Mouse (Mus musculus): ENCODE measurements around the gene Galnt18. TPM values are rescaled to one million over a fixed set of nuclear protein-coding genes. Genes with fewer than 3 reads are reported as not detected.

The Galnt18 gene
- polyA plus RNA-seq, 1 experiment from 2014 or later = 18.2 TPM

GRCm38 (mm10) chr7:111776160-111776559 is 3.6 kb downstream of the Galnt18 start:
- Histone ChIP-seq H3K4me3 (ENCODE audit: low read depth, low read length) (no peak overlapping the region), H3K4me2 (peak overlapping the region; percentile 98; the same call in 1 of the 2 replicates), H3K27me3 (ENCODE audit: insufficient read depth, low read length) (peaks cover 4% of the 10 kb centered on the region; the same call in 1 of the 2 replicates), H3K4me1 (ENCODE audit: insufficient read depth) (peaks cover 10% of the 10 kb centered on the region; the same call in 1 of the 2 replicates), H3K36me3 (ENCODE audit: insufficient read depth) (no peaks in the 10 kb centered on the region), H3K9me3 (ENCODE audit: low read depth, low read length) (no peaks in the 10 kb centered on the region), H3K9ac (no peak overlapping the region), H3K27ac (ENCODE audit: low read depth) (no peak overlapping the region)
- WGBS = 49% methylated on average over 7 of the region's 7 CpGs
- ATAC-seq (ENCODE audit: insufficient read depth) = no peak
- DNase-seq = no peak
- no peak for TF ChIP-seq CTCF (IDR thresholded peaks at IDR 0.05; ENCODE audit: low read depth)

- WGBS = 60% methylated on average over 2 of the region's 2 CpGs
- Histone ChIP-seq H3K4me2 (no peak overlapping the region), H3K9me3 (ENCODE audit: low read depth, low read length) (no peaks in the 10 kb centered on the region), H3K4me1 (ENCODE audit: insufficient read depth) (peaks cover 7% of the 10 kb centered on the region; the same call in 1 of the 2 replicates), H3K9ac (no peak overlapping the region), H3K4me3 (ENCODE audit: low read depth, low read length) (no peak overlapping the region), H3K36me3 (ENCODE audit: insufficient read depth) (no peaks in the 10 kb centered on the region), H3K27me3 (ENCODE audit: insufficient read depth, low read length) (no peaks in the 10 kb centered on the region), H3K27ac (ENCODE audit: low read depth) (no peak overlapping the region)
- DNase-seq = peak; percentile 21
- no peak for TF ChIP-seq CTCF (IDR thresholded peaks at IDR 0.05; ENCODE audit: low read depth)
- ATAC-seq (ENCODE audit: insufficient read depth) = no peak
Measured at GRCm38 (mm10) chr7:111772398-111772797, 7.4 kb downstream of the Galnt18 start.

DNA sequence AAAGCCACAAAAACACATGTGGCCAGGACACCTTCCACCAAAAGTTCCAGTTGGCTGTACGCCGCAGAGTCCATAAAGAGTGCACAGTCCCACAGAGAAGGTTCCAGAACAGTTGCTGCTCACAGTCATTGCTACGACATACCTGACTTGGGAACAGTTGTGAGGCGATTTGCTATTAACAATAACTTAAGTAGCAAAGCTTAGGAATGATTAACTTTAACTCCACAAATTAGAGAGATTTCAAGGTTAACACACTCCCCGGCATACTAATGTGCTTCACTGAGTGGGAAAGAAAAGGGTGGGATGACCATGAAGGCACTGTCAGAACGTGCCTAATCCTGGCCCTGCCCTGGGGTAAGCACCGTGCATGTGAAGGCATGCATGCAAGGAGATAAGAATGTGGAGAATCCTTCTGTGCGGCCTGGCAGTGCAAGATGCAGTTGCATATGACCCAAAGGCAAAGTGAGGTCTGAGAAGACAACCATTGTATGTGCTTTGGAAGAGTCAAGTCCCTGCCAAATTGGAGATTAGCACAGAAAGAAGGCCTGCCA is 8.5 kb downstream of the Galnt18 start:
- H3K4me3 ChIP-seq (ENCODE audit: low read depth, low read length) = no peak overlapping the region
- TF ChIP-seq CTCF (IDR thresholded peaks at IDR 0.05; ENCODE audit: low read depth) = no peak
- no peak overlapping the region for H3K27ac ChIP-seq (ENCODE audit: low read depth)
- 73% methylated on average over 8 of the region's 8 CpGs for WGBS
- no peak for DNase-seq
- no peak for ATAC-seq (ENCODE audit: insufficient read depth)
- no peaks in the 10 kb centered on the region for H3K27me3 ChIP-seq (ENCODE audit: insufficient read depth, low read length)
- no peak overlapping the region for H3K9ac ChIP-seq
- H3K4me1 ChIP-seq (ENCODE audit: insufficient read depth) = peaks cover 9% of the 10 kb centered on the region; the same call in 1 of the 2 replicates
- no peaks in the 10 kb centered on the region for H3K36me3 ChIP-seq (ENCODE audit: insufficient read depth)
- no peak overlapping the region for H3K4me2 ChIP-seq
- no peaks in the 10 kb centered on the region for H3K9me3 ChIP-seq (ENCODE audit: low read depth, low read length)

DNA sequence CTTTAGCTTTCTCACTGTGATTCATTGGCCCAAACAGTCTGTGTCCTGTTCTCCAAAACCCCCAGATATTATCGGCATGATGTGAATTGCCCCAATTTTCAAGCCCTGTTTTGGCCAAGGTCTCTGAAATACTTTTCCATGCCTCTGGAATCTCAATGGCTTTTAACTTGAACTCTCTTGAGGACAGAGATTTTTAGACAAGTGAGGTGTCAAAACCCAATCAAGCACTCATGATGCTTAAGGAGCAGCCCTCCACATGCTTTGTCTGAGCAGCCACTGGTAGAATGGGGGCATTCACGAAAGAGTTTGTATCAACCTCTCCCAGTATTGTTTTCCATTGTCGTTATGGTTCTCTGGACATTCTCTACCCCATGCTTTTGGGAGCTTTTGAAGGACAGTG is 9.2 kb downstream of the Galnt18 start:
- no peak overlapping the region for H3K27ac ChIP-seq (ENCODE audit: low read depth)
- no peak overlapping the region for H3K9ac ChIP-seq
- DNase-seq (no peak), ATAC-seq (ENCODE audit: insufficient read depth) (no peak)
- WGBS = 77% methylated on average over 3 of the region's 3 CpGs
- peaks cover 12% of the 10 kb centered on the region; the same call in 1 of the 2 replicates for H3K4me1 ChIP-seq (ENCODE audit: insufficient read depth)
- TF ChIP-seq CTCF (IDR thresholded peaks at IDR 0.05; ENCODE audit: low read depth) = no peak
- no peaks in the 10 kb centered on the region for H3K36me3 ChIP-seq (ENCODE audit: insufficient read depth)
- no peak overlapping the region for H3K4me3 ChIP-seq (ENCODE audit: low read depth, low read length)
- H3K27me3 ChIP-seq (ENCODE audit: insufficient read depth, low read length) = no peaks in the 10 kb centered on the region
- H3K4me2 ChIP-seq = no peak overlapping the region
- no peaks in the 10 kb centered on the region for H3K9me3 ChIP-seq (ENCODE audit: low read depth, low read length)

DNA sequence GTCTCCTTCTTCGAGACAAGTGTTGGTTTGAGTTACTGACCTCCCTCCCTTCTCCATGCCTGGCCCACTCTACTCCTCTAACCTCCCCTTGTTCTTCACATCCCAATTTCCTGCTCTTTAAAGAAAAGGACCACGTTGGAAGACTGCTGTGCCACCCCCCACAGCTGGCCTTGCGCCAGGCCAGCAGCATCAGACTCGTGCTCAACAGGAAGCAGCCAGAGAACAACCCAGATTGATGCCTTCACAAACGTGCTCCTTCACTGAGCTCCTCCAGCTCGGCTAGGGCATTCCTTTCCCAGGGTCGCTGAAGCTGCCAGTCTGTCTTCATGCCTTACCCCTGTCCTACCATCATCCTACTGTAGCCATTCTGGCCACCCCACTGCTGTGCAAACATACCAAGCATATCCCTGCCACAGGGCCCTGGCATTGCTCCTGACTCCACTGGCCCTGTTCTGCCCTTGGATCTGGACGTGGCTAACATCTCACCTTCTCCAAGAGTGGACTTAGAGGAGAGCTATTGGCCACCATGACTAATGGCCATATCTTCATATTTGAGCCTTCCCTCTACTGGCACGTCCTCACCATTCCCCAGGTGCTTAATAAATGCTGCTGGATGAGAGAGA is 13.5 kb downstream of the Galnt18 start:
- 44% methylated on average over 9 of the region's 9 CpGs for WGBS
- DNase-seq = peak; percentile 75
- no peaks in the 10 kb centered on the region for H3K36me3 ChIP-seq (ENCODE audit: insufficient read depth)

DNA sequence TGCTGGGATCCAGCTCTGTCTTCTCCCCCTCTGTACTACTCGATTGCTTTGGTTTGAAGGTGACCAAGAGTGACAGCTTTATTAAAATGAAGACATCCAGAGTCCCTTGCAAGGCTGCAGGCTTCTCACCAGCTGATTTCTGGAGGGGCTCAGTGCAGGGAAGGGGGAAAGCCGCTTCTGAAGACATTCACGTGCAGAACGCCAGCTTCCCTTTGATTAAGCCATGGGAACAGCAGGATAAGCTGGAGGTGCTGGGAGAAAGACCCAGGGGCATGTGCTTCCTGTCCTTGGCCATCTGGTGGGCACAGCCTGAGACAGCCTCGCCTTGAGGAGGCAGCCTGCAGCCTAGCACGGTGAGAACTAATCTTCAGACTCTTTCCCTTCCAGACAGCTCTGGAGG is 17.0 kb downstream of the Galnt18 start:
- H3K9me3 ChIP-seq (ENCODE audit: low read depth, low read length) = no peaks in the 10 kb centered on the region
- no peak overlapping the region for H3K4me2 ChIP-seq
- ATAC-seq (ENCODE audit: insufficient read depth) (no peak), DNase-seq (no peak)
- no peaks in the 10 kb centered on the region for H3K27me3 ChIP-seq (ENCODE audit: insufficient read depth, low read length)
- no peak overlapping the region for H3K27ac ChIP-seq (ENCODE audit: low read depth)
- H3K9ac ChIP-seq = no peak overlapping the region
- no peaks in the 10 kb centered on the region for H3K36me3 ChIP-seq (ENCODE audit: insufficient read depth)
- 39% methylated on average over 6 of the region's 6 CpGs for whole genome bisulfite sequencing
- TF ChIP-seq CTCF (IDR thresholded peaks at IDR 0.05; ENCODE audit: low read depth) = no peak
- H3K4me1 ChIP-seq (ENCODE audit: insufficient read depth) = peaks cover 5% of the 10 kb centered on the region; the same call in 1 of the 2 replicates
- H3K4me3 ChIP-seq (ENCODE audit: low read depth, low read length) = no peak overlapping the region

More for the DNA sequence above, 13.5 kb downstream of the Galnt18 start:
- TF ChIP-seq CTCF (IDR thresholded peaks at IDR 0.05; ENCODE audit: low read depth) = no peak
- Histone ChIP-seq H3K9ac (no peak overlapping the region), H3K9me3 (ENCODE audit: low read depth, low read length) (no peaks in the 10 kb centered on the region), H3K4me2 (no peak overlapping the region), H3K4me1 (ENCODE audit: insufficient read depth) (peaks cover 5% of the 10 kb centered on the region; the same call in 1 of the 2 replicates), H3K27ac (ENCODE audit: low read depth) (no peak overlapping the region), H3K27me3 (ENCODE audit: insufficient read depth, low read length) (no peaks in the 10 kb centered on the region), H3K4me3 (ENCODE audit: low read depth, low read length) (no peak overlapping the region)
- no peak for ATAC-seq (ENCODE audit: insufficient read depth)

DNA sequence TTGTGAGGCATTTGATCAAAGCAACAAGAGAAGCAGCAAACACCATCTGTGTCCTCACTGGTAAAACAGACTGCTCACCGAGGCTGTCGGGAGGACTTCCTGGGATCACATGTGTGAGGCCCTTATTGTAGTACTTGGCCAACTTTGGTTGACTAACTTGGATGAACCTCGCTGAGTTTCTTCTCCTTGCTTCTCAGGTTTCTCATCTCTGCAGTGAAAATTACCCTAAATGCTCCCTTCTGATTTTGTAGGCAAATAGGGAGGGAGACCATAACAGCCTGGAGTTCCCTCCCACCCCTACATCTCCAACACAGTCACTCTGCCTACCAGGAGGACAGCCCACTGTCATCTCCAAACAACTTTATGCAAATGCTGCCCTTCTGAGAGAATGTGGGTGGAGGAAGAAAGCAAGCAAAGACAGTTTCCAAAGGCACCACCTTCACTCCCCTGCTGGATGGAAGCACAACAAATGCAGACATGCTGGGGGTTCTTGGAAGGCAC is 31.2 kb downstream of the Galnt18 start:
- no peak overlapping the region for H3K27ac ChIP-seq (ENCODE audit: low read depth)
- H3K9ac ChIP-seq = no peak overlapping the region
- peaks cover 11% of the 10 kb centered on the region; the same call in 1 of the 2 replicates for H3K4me1 ChIP-seq (ENCODE audit: insufficient read depth)
- H3K4me3 ChIP-seq (ENCODE audit: low read depth, low read length) = no peak overlapping the region
- H3K27me3 ChIP-seq (ENCODE audit: insufficient read depth, low read length) = no peaks in the 10 kb centered on the region
- H3K9me3 ChIP-seq (ENCODE audit: low read depth, low read length) = no peaks in the 10 kb centered on the region
- no peak overlapping the region for H3K4me2 ChIP-seq
- 77% methylated on average over 3 of the region's 3 CpGs for WGBS
- no peak for TF ChIP-seq CTCF (IDR thresholded peaks at IDR 0.05; ENCODE audit: low read depth)
- DNase-seq = no peak
- ATAC-seq (ENCODE audit: insufficient read depth) = no peak
- no peaks in the 10 kb centered on the region for H3K36me3 ChIP-seq (ENCODE audit: insufficient read depth)

Data from lung, embryonic 14.5 days (tissue).